Mouse (Mus musculus) olfactory bulb, adult 2 months (tissue): ENCODE measurements around the gene Tagln2.

Source experiments
- CTCF ChIP-seq: fragments of 200-500 bp; IDR thresholded peaks from 2 replicates; pipeline ENCODE4 v1.5.1; 2012; ENCODE audit warnings: low read depth, mild to moderate bottlenecking, low read length, moderate library complexity; ENCODE audit not compliant: insufficient read depth
- POLR2A ChIP-seq: fragments of 200-500 bp; IDR thresholded peaks from 2 replicates; pipeline ENCODE4 v1.6.1; 2012; ENCODE audit warnings: mild to moderate bottlenecking, low read depth, low read length, moderate library complexity; ENCODE audit not compliant: insufficient read depth

GRCm38 (mm10) chr1:172482518-172483360, 17.1 kb upstream of the Tagln2 start:
- TF ChIP-seq CTCF (no peak), POLR2A (no peak)
